Mouse (Mus musculus) ES-E14 (cell line): ENCODE data around the gene Sbf2. TPM values are rescaled to one million over a fixed set of nuclear protein-coding genes. Genes with fewer than 3 reads are reported as not detected.
A peak's percentile ranks its signal among the peaks of the same experiment; 100 is the strongest.

Source experiments
- DNase-seq: peaks from one replicate; pipeline ENCODE4 v3.0.0-alpha.2; 2013; ENCODE audit warnings: low read depth, low spot score
- H3K27ac ChIP-seq: 2 replicates; pipeline ENCODE4 v1.5.1; 2012; ENCODE audit warnings: low read depth, mild to moderate bottlenecking, low read length, moderate library complexity, mixed read lengths; ENCODE audit not compliant: poor library complexity, insufficient read depth, severe bottlenecking
- H3K36me3 ChIP-seq: 2 replicates; pipeline ENCODE4 v1.6.1; 2012; ENCODE audit warnings: mild to moderate bottlenecking, low read length, moderate library complexity, mixed read lengths; ENCODE audit not compliant: control insufficient read depth, poor library complexity, insufficient read depth, severe bottlenecking
- H3K4me1 ChIP-seq, 2 experiments: fragments of 150-350 bp in 1 of 2; sonication (generic) in 1 of 2; 2 replicates each; pipeline ENCODE4 v1.6.1; 2012; ENCODE audit warnings: low read length in 2 of 2, mild to moderate bottlenecking in 1 of 2, mixed read lengths in 1 of 2; ENCODE audit not compliant: control insufficient read depth in 2 of 2, insufficient read depth in 2 of 2, poor library complexity in 1 of 2
- H3K4me3 ChIP-seq, 2 experiments: fragments of 150-350 bp in 1 of 2; sonication (generic) in 1 of 2; 2 replicates each; pipeline ENCODE4 v1.5.1; 2012; ENCODE audit warnings: low read length in 2 of 2, low read depth in 1 of 2, mild to moderate bottlenecking in 1 of 2, mixed read lengths in 1 of 2; ENCODE audit not compliant: insufficient read depth in 1 of 2, poor library complexity in 1 of 2, severe bottlenecking in 1 of 2
- H3K9ac ChIP-seq: 2 replicates; pipeline ENCODE4 v1.6.1; 2012; ENCODE audit warnings: low read depth, mild to moderate bottlenecking, low read length, mixed read lengths; ENCODE audit not compliant: poor library complexity, insufficient read depth, severe bottlenecking
- H3K9me3 ChIP-seq: fragments of 150-350 bp; sonication (generic); 2 replicates; pipeline ENCODE4 v1.6.1; 2012; ENCODE audit warnings: low read depth, mild to moderate bottlenecking, low read length; ENCODE audit not compliant: control insufficient read depth, insufficient read depth
- CHD2 ChIP-seq: IDR thresholded peaks from 2 replicates; pipeline ENCODE4 v1.6.1; 2014; ENCODE audit warnings: mild to moderate bottlenecking, low read depth, low read length, inconsistent platforms
- HCFC1 ChIP-seq: IDR thresholded peaks from 2 replicates; pipeline ENCODE4 v1.6.1; 2012; ENCODE audit warnings: low read length, inconsistent platforms, borderline replicate concordance; ENCODE audit not compliant: insufficient read depth
- MAFK ChIP-seq: IDR thresholded peaks from 2 replicates; pipeline ENCODE4 v1.6.1; 2014; ENCODE audit warnings: mild to moderate bottlenecking, low read depth, low read length, inconsistent platforms; ENCODE audit not compliant: insufficient read depth
- ZC3H11A ChIP-seq: IDR thresholded peaks from 2 replicates; pipeline ENCODE4 v1.6.1; 2012; ENCODE audit warnings: low read depth, mild to moderate bottlenecking, inconsistent platforms, low read length, borderline replicate concordance
- ZNF384 ChIP-seq: IDR thresholded peaks from 2 replicates; pipeline ENCODE4 v1.6.1; 2012; ENCODE audit warnings: low read depth, low read length, inconsistent platforms
- in situ Hi-C, 2 experiments: fragments of 600-800 bp; cut with MboI; formaldehyde crosslinking; loops; one replicate each; pipeline ENCODE4 v1.15.1; 2025; ENCODE audit warnings: low sequenced_read_pairs in 2 of 2, inconsistent platforms in 1 of 2; ENCODE audit not compliant: unreplicated experiment in 2 of 2
- total RNA-seq: library from RNA; depleted of rRNA; stranded (reverse); fragments of 300-350 nt; gene quantifications from 2 replicates; pipeline ENCODE4 v1.2.3, GENCODE M21; 2012

Sbf2 gene
- total RNA-seq, 1 experiment = 17.4 TPM

- in situ Hi-C loops = no loop called here
- H3K9me3 ChIP-seq = no peaks in the 10 kb centered on the region
- no peak overlapping the region for H3K27ac ChIP-seq
- no peak for DNase-seq
- H3K4me1 ChIP-seq = no peaks in the 10 kb centered on the region
- TF ChIP-seq HCFC1 = no peak
- no peak for TF ChIP-seq ZNF384
- TF ChIP-seq ZC3H11A = no peak
- TF ChIP-seq CHD2 = no peak
- no peak for TF ChIP-seq MAFK
- no peak overlapping the region for H3K4me3 ChIP-seq
- H3K9ac ChIP-seq = no peak overlapping the region
- H3K36me3 ChIP-seq = peaks cover 4% of the 10 kb centered on the region; the same call in 1 of the 2 replicates
Observed at GRCm38 (mm10) chr7:110347250-110347649, 267.5 kb downstream of the Sbf2 start.

GRCm38 (mm10) chr7:110337601-110338000, 277.1 kb downstream of the Sbf2 start:
- DNase-seq = no peak
- in situ Hi-C loops = no loop called here
- Histone ChIP-seq H3K9ac (no peak overlapping the region), H3K27ac (no peak overlapping the region), H3K4me3 (no peak overlapping the region), H3K36me3 (peaks cover 2% of the 10 kb centered on the region; the same call in 1 of the 2 replicates), H3K4me1 (no peaks in the 10 kb centered on the region), H3K9me3 (no peaks in the 10 kb centered on the region)
- no peak for TF ChIP-seq ZNF384

GRCm38 (mm10) chr7:110325381-110326110, 289.2 kb downstream of the Sbf2 start:
- TF ChIP-seq ZNF384 (no peak), HCFC1 (no peak), MAFK (no peak), CHD2 (no peak), ZC3H11A (no peak)
- no peak overlapping the region for H3K27ac ChIP-seq
- H3K9me3 ChIP-seq = no peaks in the 10 kb centered on the region
- DNase-seq = no peak
- in situ Hi-C loops = no loop called here
- peaks cover 7% of the 10 kb centered on the region; the same call in 1 of the 2 replicates for H3K36me3 ChIP-seq
- no peaks in the 10 kb centered on the region for H3K4me1 ChIP-seq
- no peak overlapping the region for H3K9ac ChIP-seq
- no peak overlapping the region for H3K4me3 ChIP-seq

- Histone ChIP-seq H3K9me3 (no peaks in the 10 kb centered on the region), H3K36me3 (peaks cover 10% of the 10 kb centered on the region; the same call in 1 of the 2 replicates), H3K4me3 (no peak overlapping the region), H3K4me1 (no peaks in the 10 kb centered on the region), H3K9ac (no peak overlapping the region), H3K27ac (no peak overlapping the region)
- TF ChIP-seq MAFK (no peak), ZC3H11A (no peak), HCFC1 (no peak), ZNF384 (0 out of 2 replicates have a peak, but pooled peaks have one; percentile 61)
- in situ Hi-C loops = no loop called here
- no peak for DNase-seq
Observed at GRCm38 (mm10) chr7:110324852-110325251, 289.9 kb downstream of the Sbf2 start.

- in situ Hi-C loops = no loop called here
- Histone ChIP-seq H3K9ac (no peak overlapping the region), H3K27ac (no peak overlapping the region), H3K4me1 (no peaks in the 10 kb centered on the region), H3K36me3 (peaks cover 5% of the 10 kb centered on the region; the same call in 1 of the 2 replicates), H3K9me3 (no peaks in the 10 kb centered on the region), H3K4me3 (no peak overlapping the region)
- TF ChIP-seq ZNF384 (no peak), ZC3H11A (no peak), MAFK (no peak), HCFC1 (no peak), CHD2 (no peak)
- no peak for DNase-seq
Observed at GRCm38 (mm10) chr7:110321106-110321505, 293.6 kb downstream of the Sbf2 start.
